Mouse (Mus musculus) urinary bladder, postnatal 4 days (tissue): Measurements from ENCODE around the gene Hebp1.

Experiments
- DNase-seq, 2 experiments: peaks; one replicate each; pipeline ENCODE4 v3.0.0; 2021 to 2022; ENCODE audit warnings: low spot score in 2 of 2

The Hebp1 gene

DNA sequence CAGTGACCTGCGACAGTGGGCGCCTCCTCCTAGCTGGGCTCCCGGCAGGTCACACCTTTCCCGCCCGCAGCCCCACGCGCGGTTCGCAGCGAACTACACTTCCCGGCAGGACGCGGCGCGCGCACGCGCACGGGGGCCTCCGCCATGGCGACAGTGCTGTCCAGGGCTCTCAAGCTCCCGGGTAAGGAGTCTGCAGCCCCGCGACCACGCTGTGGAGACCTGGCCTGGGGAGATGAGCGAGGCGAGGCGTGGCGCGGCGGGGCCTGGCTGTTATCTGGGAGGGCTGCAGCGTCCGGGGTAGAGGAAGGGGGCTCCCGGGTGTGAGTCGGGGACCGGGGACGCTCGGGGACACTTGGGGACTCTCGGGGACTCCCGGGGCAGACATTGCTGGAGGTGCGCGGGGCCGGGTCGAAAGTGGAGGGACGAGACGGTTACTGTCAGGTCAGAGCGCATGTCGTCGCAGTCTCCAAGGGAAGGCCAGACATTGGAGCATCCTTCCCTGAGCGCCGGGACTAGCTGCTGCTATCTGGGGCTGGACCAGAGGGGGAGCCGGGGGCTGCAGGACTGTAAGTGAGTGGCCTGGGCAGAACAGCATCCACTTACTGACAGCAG, at the start of gene Hebp1, which contains the start of gene Fam234b:
Gene Hebp1 (minus strand): TSS at position 102 of the 612 bp plus-strand sequence.
Gene Fam234b (plus strand): TSS at position 57 of the 612 bp plus-strand sequence.
- DNase-seq, result peak; percentile 72 to 77

DNA sequence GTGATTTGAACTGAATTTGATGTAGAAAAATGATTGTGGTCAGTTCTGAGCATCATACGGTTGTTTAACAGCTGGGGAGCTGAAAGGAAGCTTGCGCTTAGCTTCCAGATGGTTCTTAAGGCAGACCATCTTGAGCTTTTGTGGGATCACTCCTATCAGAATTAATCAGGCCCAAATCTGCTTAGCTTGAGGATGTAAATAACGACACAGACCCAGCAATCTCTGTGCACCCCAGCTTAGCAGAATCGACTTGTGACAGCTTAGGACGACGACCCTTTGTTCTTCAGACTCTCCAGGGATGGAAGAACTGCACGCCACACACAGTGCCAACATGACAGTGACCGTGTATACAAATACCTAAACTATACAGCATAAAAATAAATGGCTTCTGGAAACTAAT, 47.8 kb upstream of the Hebp1 start:
- no peak for DNase-seq

DNA sequence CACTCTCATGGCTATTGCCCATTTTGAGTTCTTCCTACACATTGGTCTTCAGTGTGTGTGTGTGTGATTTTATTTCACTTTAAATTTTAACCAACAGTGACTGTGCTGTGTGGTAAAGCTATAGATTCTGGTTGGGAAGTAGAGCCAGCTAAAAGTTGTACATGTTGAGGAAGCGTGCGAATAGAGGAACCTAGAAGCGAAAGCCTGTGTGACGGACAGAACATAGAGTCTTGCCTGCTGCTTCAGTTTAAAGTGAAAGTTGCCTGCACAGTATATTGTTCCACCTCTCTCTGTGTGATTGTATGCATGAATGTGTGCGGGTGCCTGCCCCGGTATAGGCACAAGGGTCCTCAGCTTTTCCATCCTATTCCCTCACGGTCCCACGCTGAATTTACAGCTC, 42.5 kb upstream of the Hebp1 start:
- no peak for DNase-seq

DNA sequence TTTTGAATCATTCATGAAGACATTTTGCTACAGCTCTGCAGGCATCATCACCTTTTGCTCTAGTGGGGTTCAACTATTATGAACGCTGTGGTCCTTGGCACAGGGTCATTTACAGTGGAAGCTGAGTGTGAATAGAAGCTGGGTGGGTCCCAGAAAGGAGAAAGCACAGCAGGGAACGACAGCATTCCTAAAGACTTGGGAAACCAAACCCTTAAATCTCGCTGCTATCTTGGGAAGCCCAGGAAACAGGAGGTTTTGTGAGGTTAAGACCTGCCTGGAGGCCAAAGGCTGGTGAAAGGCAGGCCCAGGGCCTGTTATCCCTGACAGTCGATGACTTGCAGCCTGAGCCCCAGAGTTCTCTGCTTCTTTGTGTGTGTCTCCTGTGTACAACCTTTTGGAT, 40.4 kb upstream of the Hebp1 start:
- no peak for DNase-seq

DNA sequence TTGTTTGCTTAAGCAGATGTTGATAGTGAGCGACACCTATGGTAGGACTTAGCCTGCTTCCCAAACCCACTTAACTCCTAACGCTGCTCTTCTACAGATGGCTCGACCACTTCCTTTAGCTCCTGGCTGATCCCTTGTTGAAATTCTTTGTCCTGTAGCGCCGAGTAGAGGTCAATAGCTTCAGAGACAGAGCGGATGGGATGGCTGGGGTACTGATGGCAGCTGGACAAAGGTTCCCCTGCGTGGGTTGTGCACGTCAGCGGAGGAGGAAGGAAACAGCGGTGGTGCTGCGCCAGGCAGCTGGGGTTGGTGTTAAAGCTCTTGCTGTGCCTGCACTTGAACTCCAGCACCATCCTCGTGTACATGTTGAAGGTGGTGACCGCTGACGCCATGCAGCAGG, 39.5 kb upstream of the Hebp1 start:
- no peak for DNase-seq

DNA sequence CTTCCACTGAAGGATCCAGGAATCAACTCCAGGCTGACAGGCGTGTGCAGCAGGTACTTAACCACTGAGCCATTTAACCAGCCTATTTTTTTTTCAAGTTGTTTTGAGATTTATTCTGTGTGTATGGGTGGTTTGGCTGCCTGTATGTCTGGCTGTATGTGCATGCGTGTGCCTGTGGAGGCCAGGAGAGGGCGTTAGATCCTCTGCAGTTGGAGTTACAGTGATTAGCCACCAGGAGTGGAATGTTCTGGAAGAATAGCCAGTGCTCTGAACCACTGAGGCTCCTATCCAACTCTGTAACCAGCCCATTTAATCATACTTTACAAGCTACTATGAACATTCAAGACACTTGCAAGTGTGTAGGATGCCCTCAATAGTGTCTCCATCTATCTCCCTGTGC, 38.8 kb upstream of the Hebp1 start:
- DNase-seq, result no peak

DNA sequence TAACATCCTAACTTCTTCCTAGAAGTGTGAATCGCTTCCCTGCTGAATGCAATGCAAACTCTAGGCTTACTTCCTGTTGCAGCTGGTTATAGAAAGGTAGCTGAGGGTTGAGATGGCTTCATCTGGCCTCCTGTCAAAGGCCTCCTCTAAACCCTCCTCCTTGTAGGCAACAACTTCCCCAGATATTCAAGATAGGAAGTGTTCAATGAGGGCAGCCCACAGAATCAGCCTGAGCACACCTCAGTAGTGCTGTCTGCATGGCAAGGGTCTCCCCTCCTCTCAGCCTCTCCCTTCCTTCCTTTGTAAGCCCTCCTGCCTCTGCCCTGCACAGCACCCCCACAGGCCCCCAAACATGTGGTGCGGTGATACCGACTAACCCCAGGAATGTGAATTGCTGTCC, 37.9 kb upstream of the Hebp1 start:
- no peak for DNase-seq

DNA sequence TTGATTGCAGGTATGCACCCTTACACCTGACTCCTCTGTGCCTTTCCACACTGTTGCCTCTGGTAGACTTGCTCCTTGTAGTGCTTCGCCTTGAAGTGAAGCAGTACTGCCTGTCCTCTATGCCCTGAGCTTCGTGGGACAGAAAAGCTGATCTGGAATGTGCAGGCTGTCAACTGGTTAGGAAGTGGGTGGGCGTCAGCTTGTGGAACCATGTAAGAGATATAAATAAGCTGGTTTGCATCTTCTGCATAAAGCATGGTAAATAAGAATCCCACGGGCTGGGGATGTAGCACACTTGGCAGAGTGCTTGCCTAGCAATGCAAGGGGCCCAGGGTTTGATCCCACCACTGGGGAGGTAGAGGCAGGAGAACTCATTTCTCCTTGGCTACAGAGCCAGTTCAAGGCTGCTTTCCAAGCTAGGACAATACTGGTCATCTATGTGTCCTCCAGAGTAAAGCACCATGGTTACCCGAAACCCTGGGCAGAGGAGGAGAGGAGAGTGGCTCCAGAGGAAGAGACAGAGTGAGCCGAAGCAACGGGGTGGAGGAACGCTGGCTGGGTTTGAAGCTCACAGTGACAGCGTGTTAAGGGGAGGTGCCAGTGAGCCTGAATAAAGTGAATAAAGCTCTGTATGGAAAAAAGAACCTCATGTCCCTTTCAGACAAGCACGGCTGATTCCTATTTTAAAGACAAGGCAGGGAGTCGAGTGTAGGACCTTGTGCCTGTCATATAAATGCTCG, 34.8 kb upstream of the Hebp1 start:
- DNase-seq, result no peak

DNA sequence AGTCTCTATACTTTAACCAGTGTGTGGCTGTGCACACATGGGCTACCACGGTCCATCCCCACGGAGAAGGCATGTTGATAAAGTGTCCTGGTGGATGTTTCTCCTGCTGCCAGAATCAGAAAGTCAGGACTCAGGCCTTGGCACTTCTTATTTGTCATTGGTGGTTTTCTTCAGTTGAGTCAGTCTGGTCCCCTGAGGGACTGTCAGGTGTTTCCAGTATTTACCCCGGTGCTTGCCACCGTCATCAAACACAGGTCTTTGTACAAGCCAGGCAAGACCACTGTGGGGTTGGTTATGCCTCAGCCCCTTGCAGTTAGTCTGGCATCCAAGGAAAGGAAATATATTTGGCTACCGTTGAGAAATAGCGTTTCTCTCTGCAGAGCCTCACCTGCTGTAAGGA, 32.8 kb upstream of the Hebp1 start:
- no peak for DNase-seq

DNA sequence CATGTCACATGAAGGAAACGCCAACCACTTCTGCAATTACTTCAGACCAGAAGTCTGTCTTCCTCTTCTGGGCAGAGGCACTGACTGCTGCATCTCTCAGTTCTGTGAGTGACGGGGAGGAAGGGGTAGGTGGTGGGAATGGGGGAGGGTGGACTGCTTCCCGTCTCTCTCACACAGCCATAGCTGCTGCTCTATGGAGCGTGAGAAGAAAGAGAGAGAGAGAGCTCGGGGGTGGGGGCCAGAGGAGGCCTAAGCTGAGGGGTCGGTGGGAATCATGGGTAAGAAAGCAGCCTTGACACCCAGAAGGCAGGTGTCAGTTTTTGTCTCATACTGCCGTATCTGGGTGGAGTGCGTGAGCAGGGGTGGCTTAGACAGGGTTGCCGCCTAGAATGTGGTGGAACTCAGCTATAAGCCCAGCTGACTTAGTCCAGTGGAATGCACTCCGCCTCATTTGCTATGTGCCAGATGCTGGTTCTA, 30.7 kb upstream of the Hebp1 start:
- DNase-seq, result no peak

DNA sequence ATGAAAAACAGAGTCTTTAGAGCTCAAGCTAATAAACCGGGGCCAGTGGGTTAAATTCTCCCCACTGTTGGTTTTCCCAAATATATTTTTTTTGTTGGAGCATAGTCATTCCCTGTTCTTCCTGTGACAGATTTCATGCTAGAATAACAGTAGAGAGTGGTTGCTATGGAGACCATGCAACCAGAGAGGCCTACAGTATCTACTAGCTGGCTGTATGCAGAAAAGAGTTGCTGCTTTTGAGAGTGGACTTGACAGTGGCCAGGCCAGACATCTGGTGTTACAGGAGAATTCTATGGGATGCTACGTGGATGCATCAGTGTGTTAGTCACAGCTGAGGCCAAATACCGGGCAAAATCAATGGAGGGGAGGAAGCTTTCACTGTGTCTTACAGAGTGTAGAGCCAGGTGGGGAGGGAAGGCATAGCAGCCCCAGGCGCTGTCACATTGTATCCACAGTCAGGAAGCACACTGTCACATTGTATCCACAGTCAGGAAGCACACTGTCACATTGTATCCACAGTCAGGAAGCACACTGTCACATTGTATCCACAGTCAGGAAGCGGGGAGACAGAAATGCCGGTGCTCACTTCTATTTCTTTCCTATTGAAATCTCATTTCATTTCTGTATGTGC, 26.1 kb upstream of the Hebp1 start:
- DNase-seq, result no peak

DNA sequence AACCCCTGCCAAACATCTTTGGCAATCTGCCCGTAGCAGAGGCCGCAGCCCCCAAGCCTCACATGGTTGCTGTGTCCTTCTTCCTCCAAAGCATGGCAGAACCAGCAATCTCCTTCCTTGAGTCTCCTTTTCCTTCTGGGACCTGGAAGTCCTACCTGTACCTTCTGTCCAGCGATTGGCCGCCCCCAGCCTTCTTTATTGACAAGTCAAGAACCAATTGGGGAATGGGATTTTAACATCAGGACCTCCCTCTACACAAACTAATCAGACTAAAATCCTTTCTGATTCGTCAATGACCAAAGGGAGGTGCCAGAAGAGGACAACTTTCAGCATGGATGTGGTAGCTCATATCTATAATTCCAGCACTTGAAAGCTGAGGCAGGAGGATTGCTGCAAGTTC, 22.1 kb upstream of the Hebp1 start:
- no peak for DNase-seq

DNA sequence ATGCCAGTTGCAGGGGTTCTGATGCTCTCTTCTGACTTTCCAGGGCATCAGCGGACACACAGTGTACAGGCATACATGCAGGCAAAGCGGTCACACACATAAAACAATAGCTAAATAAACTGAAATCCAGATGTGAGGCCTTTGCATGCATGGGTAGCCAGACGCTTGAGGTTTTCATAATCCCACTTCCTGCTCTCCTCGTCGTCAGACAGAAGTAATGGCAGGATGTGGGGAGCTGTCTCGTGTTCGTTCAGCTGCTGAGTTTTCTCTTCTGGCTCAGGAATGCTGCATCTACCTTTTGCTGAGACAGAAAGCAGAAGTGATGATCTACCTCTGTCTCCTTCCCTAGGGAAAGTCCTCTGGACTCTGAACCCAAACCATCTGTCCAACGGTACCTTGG, 20.5 kb upstream of the Hebp1 start:
- DNase-seq, result no peak

DNA sequence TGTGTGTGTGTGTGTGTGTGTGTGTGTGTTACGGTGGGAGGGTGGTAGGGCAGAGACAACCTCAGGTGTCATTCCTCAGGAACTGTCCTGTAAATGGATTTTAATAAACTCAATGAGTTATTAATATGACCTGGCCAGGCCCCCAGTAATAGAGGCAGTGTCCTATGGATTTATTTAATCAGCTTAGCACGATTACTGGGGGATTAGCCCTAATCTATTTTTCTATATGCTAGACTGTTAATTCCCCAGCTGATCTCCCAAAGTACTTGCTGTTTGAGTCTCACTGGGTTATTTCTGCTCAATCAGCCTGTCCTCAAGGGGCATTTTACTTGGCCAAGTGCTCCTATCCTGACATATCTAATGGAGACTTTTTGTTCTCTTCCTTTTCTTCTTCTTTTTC, 14.8 kb upstream of the Hebp1 start:
- DNase-seq, result no peak

DNA sequence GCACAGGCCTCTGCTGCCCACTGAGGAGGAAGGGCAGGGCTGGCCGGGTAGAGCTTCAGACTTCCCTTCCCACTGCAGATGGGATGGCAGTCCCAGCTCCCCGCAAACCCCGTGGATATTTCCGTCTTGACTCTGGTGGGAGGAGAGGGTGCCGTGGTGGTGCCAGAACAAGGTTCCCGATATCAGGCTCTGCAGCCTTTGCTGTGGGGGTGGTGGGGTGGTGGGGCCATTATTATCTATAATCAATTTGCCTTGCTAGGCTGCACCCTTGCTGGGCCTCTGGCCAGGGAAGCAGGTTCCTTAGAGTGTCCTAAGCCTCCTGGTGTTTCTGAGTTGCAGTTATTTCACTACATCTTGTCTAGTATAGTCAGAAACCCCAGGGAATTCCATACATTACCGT, 13.3 kb upstream of the Hebp1 start:
- DNase-seq, result no peak

DNA sequence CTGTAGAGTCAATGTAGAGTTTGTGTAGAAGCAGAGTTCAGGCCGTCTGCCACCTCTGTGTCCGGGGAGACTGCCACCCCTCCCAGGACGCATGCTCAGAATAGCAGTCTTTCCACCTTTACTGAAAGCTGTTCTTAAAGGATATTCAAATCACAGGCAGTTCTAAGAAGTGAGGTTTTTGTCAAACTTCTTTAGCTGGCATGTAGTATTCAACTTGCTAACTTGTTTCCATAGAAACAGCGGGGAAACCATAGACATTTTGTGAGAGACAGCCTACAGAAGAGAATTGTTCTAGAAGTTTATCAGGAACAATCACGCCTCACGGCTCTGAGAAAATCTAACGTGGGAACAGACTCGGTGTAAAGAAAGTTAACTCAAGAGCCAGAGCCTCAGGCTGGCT, 9.1 kb upstream of the Hebp1 start:
- no peak for DNase-seq

DNA sequence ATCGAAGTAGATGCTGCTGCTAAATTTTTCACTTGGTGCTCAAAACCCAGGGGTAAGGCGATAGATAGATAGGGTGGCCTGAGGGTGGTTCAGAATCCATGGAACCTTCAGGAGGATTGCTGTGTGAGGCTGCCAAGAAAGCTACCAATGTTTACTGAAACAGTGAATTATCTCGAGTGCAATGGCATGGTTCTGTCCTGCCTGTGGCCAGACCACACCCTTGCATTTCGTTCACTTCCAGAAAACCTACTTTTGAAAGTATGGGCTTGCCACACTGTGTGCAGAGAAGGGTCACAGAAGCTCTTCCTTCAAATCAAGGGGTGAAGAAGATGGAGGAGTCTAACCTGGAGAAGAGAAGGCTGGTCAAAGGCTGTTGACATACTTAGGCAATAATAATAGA, 8.0 kb upstream of the Hebp1 start:
- DNase-seq, result no peak

DNA sequence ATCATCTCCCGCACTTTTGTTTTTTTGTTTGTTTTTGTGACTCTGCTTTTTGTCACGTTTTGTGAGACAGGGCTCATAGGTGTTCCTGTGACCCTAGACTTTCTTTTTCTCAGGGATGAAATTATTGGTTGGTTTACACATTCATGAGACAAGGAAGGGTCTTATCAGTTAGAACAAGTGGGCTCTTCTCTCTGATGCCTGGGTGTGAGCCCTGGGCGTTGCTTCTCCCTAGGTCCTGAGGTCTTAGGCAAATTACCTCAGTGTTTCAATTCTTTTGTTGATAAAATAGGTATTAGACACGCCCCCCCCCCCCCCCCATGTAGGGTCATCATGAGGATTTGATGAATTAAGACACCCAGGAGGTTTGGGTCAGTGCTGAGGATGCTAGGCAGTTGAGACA, 7.0 kb upstream of the Hebp1 start:
- DNase-seq, result no peak

DNA sequence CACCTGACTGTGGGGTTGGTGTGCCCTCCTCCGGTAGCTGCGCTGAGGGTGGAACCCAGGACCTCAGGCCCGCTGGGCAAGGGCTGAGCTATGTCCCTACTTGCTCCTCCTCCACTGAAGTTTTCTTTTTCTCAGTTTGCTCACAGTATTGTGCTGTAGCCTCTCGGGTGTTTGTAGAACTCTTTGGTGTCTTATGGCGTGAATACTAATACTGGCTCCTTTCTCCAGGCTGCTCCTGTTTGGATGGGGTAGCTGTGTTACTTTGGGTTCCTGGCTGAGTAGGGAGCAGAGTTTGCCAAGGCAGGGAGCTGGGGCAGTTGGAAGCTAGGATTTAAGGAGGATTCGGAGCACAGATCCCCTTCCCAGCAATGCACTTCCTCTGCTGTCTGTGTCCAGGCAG, 5.9 kb upstream of the Hebp1 start:
- DNase-seq, result no peak

DNA sequence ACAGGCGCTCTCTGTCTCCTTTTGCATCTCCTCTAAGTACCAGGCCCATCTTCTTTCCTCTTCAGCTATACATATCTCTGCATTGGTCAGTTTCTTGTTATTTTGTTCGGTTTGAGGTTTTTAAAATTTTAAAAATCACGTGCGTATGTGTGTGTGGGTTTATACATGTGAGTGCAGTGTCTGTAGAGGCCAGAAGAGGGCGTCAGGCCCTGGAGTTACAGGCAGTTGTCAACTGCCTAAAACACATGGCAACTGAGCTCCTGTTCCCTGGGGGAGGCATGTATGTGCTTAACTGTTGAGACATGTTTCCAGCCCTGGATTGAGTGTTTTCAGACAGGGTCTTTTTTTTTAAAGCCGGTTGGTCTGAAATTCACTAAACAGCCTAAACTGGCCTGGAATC, 4.8 kb upstream of the Hebp1 start:
- DNase-seq, result no peak

DNA sequence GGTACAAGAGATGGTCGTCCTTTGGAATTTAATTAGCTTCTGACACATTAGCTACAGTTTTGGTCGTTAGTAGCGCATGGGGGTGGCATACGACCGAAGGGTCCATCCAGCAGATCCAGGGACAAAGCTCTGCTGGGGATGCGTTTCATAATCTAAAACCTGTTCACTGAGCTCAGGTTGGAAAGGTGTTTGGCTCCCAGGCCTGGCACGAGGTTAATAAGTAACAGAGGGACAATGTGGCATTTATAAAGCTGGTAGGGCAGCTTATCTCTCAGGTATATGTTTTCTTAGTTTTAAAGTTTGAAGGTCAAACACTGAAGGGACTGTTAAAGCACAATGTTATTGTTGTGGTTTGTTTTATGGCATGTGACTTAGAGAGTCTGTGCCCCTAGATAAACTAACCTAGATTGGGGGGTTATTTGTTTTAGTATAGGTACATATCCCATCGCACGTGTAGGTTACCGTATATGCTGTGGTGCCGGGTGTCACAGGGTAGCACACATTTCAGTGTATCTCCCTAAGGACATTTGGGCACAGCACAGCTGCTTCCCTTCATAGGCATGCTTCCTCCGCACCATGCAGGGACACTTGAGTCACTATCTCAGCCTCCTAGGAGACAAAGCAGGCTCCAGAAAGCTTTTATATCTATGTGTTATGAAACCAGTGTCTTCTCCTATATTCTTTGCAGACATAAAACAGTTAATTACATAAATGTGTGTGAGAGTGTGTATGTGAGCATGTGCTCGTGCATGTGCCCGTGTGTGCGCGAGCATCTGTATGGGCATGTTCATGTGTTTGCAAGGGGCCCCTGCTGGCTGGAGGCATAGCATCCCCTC, 2.5 kb upstream of the Hebp1 start:
- DNase-seq, result no peak

DNA sequence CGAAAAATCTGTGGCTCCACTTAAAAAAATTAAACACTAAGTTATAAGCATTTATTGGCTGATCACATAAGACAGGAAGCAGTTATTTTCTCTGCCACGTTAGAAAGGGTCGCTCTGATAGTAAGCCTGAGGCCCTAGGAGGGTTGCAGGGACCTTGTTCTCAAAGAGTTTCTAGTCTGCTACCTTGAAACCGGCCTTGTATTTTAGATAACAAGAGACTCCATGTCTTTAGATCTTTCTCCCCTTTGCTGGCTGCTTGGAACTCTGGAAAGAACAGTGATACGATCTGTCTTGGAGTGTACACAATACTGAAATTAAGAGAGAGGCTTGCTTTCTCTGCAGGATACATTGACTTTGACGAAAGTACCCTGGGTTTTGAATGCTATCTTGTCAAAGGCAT, 904 bp upstream of the Hebp1 start:
- DNase-seq, result no peak
